14 mouse cellular contexts compared by ENCODE assay signal in the genomic region with DNA sequence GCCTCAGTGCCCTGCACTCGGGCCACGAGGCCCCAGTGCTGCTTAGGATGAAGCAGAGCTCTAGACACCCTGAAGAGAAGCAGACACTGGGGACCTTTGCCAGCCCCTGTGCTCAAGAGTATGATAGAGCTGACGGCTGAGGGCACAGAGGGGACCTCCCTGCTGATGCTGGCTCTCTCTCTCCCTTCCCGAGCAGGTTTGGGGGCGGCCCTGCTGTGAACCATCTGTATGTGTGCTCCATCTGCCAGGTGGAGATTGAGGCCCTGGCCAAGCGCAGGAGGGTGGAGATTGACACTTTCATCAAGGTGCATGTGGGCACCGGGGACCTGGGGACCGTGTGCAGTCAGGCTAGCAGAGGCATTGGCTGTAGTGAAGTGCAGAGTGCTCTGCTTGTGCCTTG. TPM values are rescaled to one million over a fixed set of nuclear protein-coding genes. Genes with fewer than 3 reads are reported as not detected.
A peak's percentile ranks its signal among the peaks of the same experiment; 100 is the strongest.
DNase-seq lines count a peak whose midpoint lies in the region.
"Had no signal": no experiment of that assay in that cellular context is flagged by ENCODE, and none has a peak within 500 bp of the region (broad histone marks: within the 10 kb centered on the region; RNA-seq: fewer than 3 reads in every experiment).

No protein-coding gene starts in this region.

- DNase-seq in left cerebral cortex, postnatal 4 days, result peak; percentile 51
- DNase-seq in left cerebral cortex, adult 18-20 months (ENCODE audit: low spot score in 2 of 2), result no peak
- peak; percentile 91 to 92 for DNase-seq in cerebellum, adult 18-20 months
- DNase-seq in cerebellum, adult 9-11 months, result peak; percentile 97
- peak; percentile 92 to 93 for DNase-seq in cerebellum, postnatal 36 days
- no peak for DNase-seq in heart, adult 9 months (ENCODE audit: low spot score in 2 of 2)
- DNase-seq in adrenal gland, postnatal 36 days, result no peak
- DNase-seq in kidney, postnatal 10 days, result no peak
- DNase-seq: adrenal gland, postnatal 14 days; embryo, embryonic 11 days; gastrocnemius, postnatal 36 days; heart, adult 11 months; heart, postnatal 14 days; kidney, adult 2 months had no signal

- intact Hi-C loops in left cerebral cortex, postnatal 4 days (cut with DNase I), result no loop called here

RNA-seq across cellular contexts. Expression of a gene that starts 36.4 kb away (rescaled TPM):
- 10 to 100 TPM; 54.7 to 61.3 TPM for total RNA-seq in left cerebral cortex, postnatal 4 days (2021)
- 10 to 100 TPM; 69.2 to 81.8 TPM for total RNA-seq in left cerebral cortex, adult 18-20 months (2021)
- 10 to 100 TPM; 23.3 to 30.9 TPM for total RNA-seq in adrenal gland, postnatal 36 days (2021)

RNA-seq across cellular contexts. Expression of a gene that starts 36.5 kb away (rescaled TPM):
- 10 to 100 TPM; 52.1 to 55.8 TPM for total RNA-seq in left cerebral cortex, postnatal 4 days (2021)
- 10 to 100 TPM; 68.6 to 71.2 TPM for total RNA-seq in left cerebral cortex, adult 18-20 months (2021)
- total RNA-seq in adrenal gland, postnatal 36 days (2021), result 10 to 100 TPM; 38.9 to 42.8 TPM

RNA-seq across cellular contexts. Expression of a gene that starts 50.8 kb away (rescaled TPM):
- 10 to 100 TPM; 44.7 to 48.7 TPM for total RNA-seq in left cerebral cortex, postnatal 4 days (2021)
- total RNA-seq in left cerebral cortex, adult 18-20 months (2021), result 10 to 100 TPM; 37.3 to 40.0 TPM
- total RNA-seq in adrenal gland, postnatal 36 days (2021), result 10 to 100 TPM; 32.5 to 41.6 TPM

Comparison
In these comparisons a context has a peak if more than half of its experiments do, and no peak if none do; other contexts are left out.
1. DNase-seq: peak in left cerebral cortex, postnatal 4 days (single experiment), cerebellum, adult 18-20 months (2 of 2), cerebellum, adult 9-11 months (single experiment) and cerebellum, postnatal 36 days (2 of 2); none in left cerebral cortex, adult 18-20 months (0 of 2), heart, adult 9 months (0 of 2), adrenal gland, postnatal 36 days (0 of 2) and kidney, postnatal 10 days (single experiment).